Mouse (Mus musculus): ENCODE results near the gene Pttg1.

Pttg1 gene

GRCm38 (mm10) chr11:43387004-43387880 lies 38.8 kb downstream of the Pttg1 start:
- H3K27me3 ChIP-seq (ENCODE audit: insufficient read depth, low read length) = peaks cover 47% of the 10 kb centered on the region
- TF ChIP-seq POU5F1 (IDR thresholded peaks at IDR 0.05; ENCODE audit: borderline replicate concordance, low read length) (no peak), NANOG (IDR thresholded peaks at IDR 0.05; ENCODE audit: borderline replicate concordance, low read length) (no peak), CTCF (conservative IDR thresholded peaks at IDR 0.05; ENCODE audit: low read length) (no peak)
- no peak overlapping the region for H3K4me3 ChIP-seq (replicated peaks; ENCODE audit: low read length)
- peaks cover 34% of the 10 kb centered on the region for H3K4me1 ChIP-seq (replicated peaks; ENCODE audit: low read depth, low read length)
- no peaks in the 10 kb centered on the region for H3K36me3 ChIP-seq (ENCODE audit: insufficient read depth, low read length)
- H3K9me3 ChIP-seq (ENCODE audit: low read length) = no peaks in the 10 kb centered on the region

- Histone ChIP-seq H3K4me1 (replicated peaks; ENCODE audit: low read depth, low read length) (peaks cover 43% of the 10 kb centered on the region), H3K27me3 (ENCODE audit: insufficient read depth, low read length) (peaks cover 56% of the 10 kb centered on the region), H3K4me3 (replicated peaks; ENCODE audit: low read length) (peak overlapping the region; percentile 52), H3K9me3 (ENCODE audit: low read length) (no peaks in the 10 kb centered on the region), H3K36me3 (ENCODE audit: insufficient read depth, low read length) (no peaks in the 10 kb centered on the region)
- TF ChIP-seq POU5F1 (IDR thresholded peaks at IDR 0.05; ENCODE audit: borderline replicate concordance, low read length) (no peak), NANOG (IDR thresholded peaks at IDR 0.05; ENCODE audit: borderline replicate concordance, low read length) (no peak), CTCF (conservative IDR thresholded peaks at IDR 0.05; ENCODE audit: low read length) (no peak)
Measured at GRCm38 (mm10) chr11:43385716-43386115, 40.3 kb downstream of the Pttg1 start.

- H3K36me3 ChIP-seq (ENCODE audit: insufficient read depth, low read length) = no peaks in the 10 kb centered on the region
- H3K4me1 ChIP-seq (replicated peaks; ENCODE audit: low read depth, low read length) = peaks cover 43% of the 10 kb centered on the region
- peak overlapping the region; percentile 52 for H3K4me3 ChIP-seq (replicated peaks; ENCODE audit: low read length)
- TF ChIP-seq CTCF (conservative IDR thresholded peaks at IDR 0.05; ENCODE audit: low read length) (no peak), NANOG (IDR thresholded peaks at IDR 0.05; ENCODE audit: borderline replicate concordance, low read length) (no peak), POU5F1 (IDR thresholded peaks at IDR 0.05; ENCODE audit: borderline replicate concordance, low read length) (peak; percentile 58; the same call in 1 of the 2 replicates)
- H3K27me3 ChIP-seq (ENCODE audit: insufficient read depth, low read length) = peaks cover 61% of the 10 kb centered on the region
- no peaks in the 10 kb centered on the region for H3K9me3 ChIP-seq (ENCODE audit: low read length)
Measured at GRCm38 (mm10) chr11:43385055-43385649, 40.9 kb downstream of the Pttg1 start.

- Histone ChIP-seq H3K27me3 (ENCODE audit: insufficient read depth, low read length) (peaks cover 61% of the 10 kb centered on the region), H3K36me3 (ENCODE audit: insufficient read depth, low read length) (no peaks in the 10 kb centered on the region), H3K9me3 (ENCODE audit: low read length) (no peaks in the 10 kb centered on the region), H3K4me3 (replicated peaks; ENCODE audit: low read length) (no peak overlapping the region), H3K4me1 (replicated peaks; ENCODE audit: low read depth, low read length) (peaks cover 31% of the 10 kb centered on the region)
- no peak for TF ChIP-seq POU5F1 (IDR thresholded peaks at IDR 0.05; ENCODE audit: borderline replicate concordance, low read length)
Measured at GRCm38 (mm10) chr11:43383581-43383980, 42.5 kb downstream of the Pttg1 start.

GRCm38 (mm10) chr11:43380901-43381300 lies 45.1 kb downstream of the Pttg1 start:
- H3K9me3 ChIP-seq (ENCODE audit: low read length) = no peaks in the 10 kb centered on the region
- peaks cover 39% of the 10 kb centered on the region for H3K27me3 ChIP-seq (ENCODE audit: insufficient read depth, low read length)
- H3K4me1 ChIP-seq (replicated peaks; ENCODE audit: low read depth, low read length) = peaks cover 23% of the 10 kb centered on the region
- no peak for TF ChIP-seq CTCF (conservative IDR thresholded peaks at IDR 0.05; ENCODE audit: low read length)
- H3K4me3 ChIP-seq (replicated peaks; ENCODE audit: low read length) = no peak overlapping the region
- H3K36me3 ChIP-seq (ENCODE audit: insufficient read depth, low read length) = no peaks in the 10 kb centered on the region

- Histone ChIP-seq H3K27me3 (ENCODE audit: insufficient read depth, low read length) (peaks cover 31% of the 10 kb centered on the region), H3K36me3 (ENCODE audit: insufficient read depth, low read length) (no peaks in the 10 kb centered on the region), H3K4me3 (replicated peaks; ENCODE audit: low read length) (no peak overlapping the region), H3K4me1 (replicated peaks; ENCODE audit: low read depth, low read length) (peaks cover 14% of the 10 kb centered on the region), H3K9me3 (ENCODE audit: low read length) (no peaks in the 10 kb centered on the region)
- TF ChIP-seq NANOG (IDR thresholded peaks at IDR 0.05; ENCODE audit: borderline replicate concordance, low read length) (no peak), CTCF (conservative IDR thresholded peaks at IDR 0.05; ENCODE audit: low read length) (no peak), POU5F1 (IDR thresholded peaks at IDR 0.05; ENCODE audit: borderline replicate concordance, low read length) (no peak)
Measured at GRCm38 (mm10) chr11:43379911-43380485, 46.1 kb downstream of the Pttg1 start.

- TF ChIP-seq POU5F1 (IDR thresholded peaks at IDR 0.05; ENCODE audit: borderline replicate concordance, low read length) = no peak
- TF ChIP-seq CTCF (conservative IDR thresholded peaks at IDR 0.05; ENCODE audit: low read length) = no peak
- TF ChIP-seq NANOG (IDR thresholded peaks at IDR 0.05; ENCODE audit: borderline replicate concordance, low read length) = no peak
- Histone ChIP-seq H3K9me3 (ENCODE audit: low read length) (no peaks in the 10 kb centered on the region), H3K36me3 (ENCODE audit: insufficient read depth, low read length) (no peaks in the 10 kb centered on the region), H3K27me3 (ENCODE audit: insufficient read depth, low read length) (peaks cover 27% of the 10 kb centered on the region), H3K4me1 (replicated peaks; ENCODE audit: low read depth, low read length) (peaks cover 9% of the 10 kb centered on the region), H3K4me3 (replicated peaks; ENCODE audit: low read length) (no peak overlapping the region)
Measured at GRCm38 (mm10) chr11:43379488-43379887, 46.6 kb downstream of the Pttg1 start.

- Histone ChIP-seq H3K9me3 (ENCODE audit: low read length) (no peaks in the 10 kb centered on the region), H3K4me1 (replicated peaks; ENCODE audit: low read depth, low read length) (peaks cover 9% of the 10 kb centered on the region; the same call in 1 of the 2 replicates), H3K36me3 (ENCODE audit: insufficient read depth, low read length) (no peaks in the 10 kb centered on the region), H3K4me3 (replicated peaks; ENCODE audit: low read length) (no peak overlapping the region), H3K27me3 (ENCODE audit: insufficient read depth, low read length) (peaks cover 27% of the 10 kb centered on the region)
- no peak for TF ChIP-seq CTCF (conservative IDR thresholded peaks at IDR 0.05; ENCODE audit: low read length)
- TF ChIP-seq POU5F1 (IDR thresholded peaks at IDR 0.05; ENCODE audit: borderline replicate concordance, low read length) = no peak
- no peak for TF ChIP-seq NANOG (IDR thresholded peaks at IDR 0.05; ENCODE audit: borderline replicate concordance, low read length)
Measured at GRCm38 (mm10) chr11:43377083-43377850, 48.8 kb downstream of the Pttg1 start.
